Mouse (Mus musculus): ENCODE measurements at regions not wholly inside any gene's neighbourhood (a gene's known extent, or its start where the extent isn't known, plus 50 kb on each side); places are given as distances from the start of the nearest gene placed in this dataset.
A peak's percentile ranks its signal among the peaks of the same experiment; 100 is the strongest.
"Not testable (repeated sequence)": the region's sequence is repeated elsewhere in the genome, so short reads cannot be mapped to it uniquely, and the experiment has no call there.

GRCm38 (mm10) chr11:114485429-114485828, 182.9 kb upstream of the Rpl38 start:
- no peak for DNase-seq (ENCODE audit: low read depth in 1 of 2, low spot score in 2 of 2)

GRCm38 (mm10) chr11:114484668-114484953, 183.7 kb upstream of the Rpl38 start:
- no peak for DNase-seq (ENCODE audit: low read depth in 1 of 2, low spot score in 2 of 2)

- DNase-seq (ENCODE audit: low read depth in 1 of 2, low spot score in 2 of 2): no peak
Observed at GRCm38 (mm10) chr11:114483823-114484667, 184.3 kb upstream of the Rpl38 start.

- DNase-seq (ENCODE audit: low read depth in 1 of 2, low spot score in 2 of 2): not testable (repeated sequence)
Observed at GRCm38 (mm10) chr11:114483350-114483749, 185.0 kb upstream of the Rpl38 start.

- DNase-seq (ENCODE audit: low read depth in 1 of 2, low spot score in 2 of 2): no peak
Observed at GRCm38 (mm10) chr11:114482070-114482469, 186.3 kb upstream of the Rpl38 start.

GRCm38 (mm10) chr11:114481037-114481436, 187.3 kb upstream of the Rpl38 start:
- no peak for DNase-seq (ENCODE audit: low read depth in 1 of 2, low spot score in 2 of 2)

GRCm38 (mm10) chr11:114480119-114480540, 188.2 kb upstream of the Rpl38 start:
- DNase-seq (ENCODE audit: low read depth in 1 of 2, low spot score in 2 of 2): no peak

GRCm38 (mm10) chr11:114478736-114479135, 189.6 kb upstream of the Rpl38 start:
- no peak for DNase-seq (ENCODE audit: low read depth in 1 of 2, low spot score in 2 of 2)

- no peak for DNase-seq (ENCODE audit: low read depth in 1 of 2, low spot score in 2 of 2)
Observed at GRCm38 (mm10) chr11:114477365-114477764, 191.0 kb upstream of the Rpl38 start.

GRCm38 (mm10) chr11:114472501-114473260, 195.6 kb upstream of the Rpl38 start:
- DNase-seq (ENCODE audit: low read depth in 1 of 2, low spot score in 2 of 2): no peak

GRCm38 (mm10) chr11:114468394-114468793, 199.9 kb upstream of the Rpl38 start:
- DNase-seq (ENCODE audit: low read depth in 1 of 2, low spot score in 2 of 2): no peak

- DNase-seq (ENCODE audit: low read depth in 1 of 2, low spot score in 2 of 2): no peak
Observed at GRCm38 (mm10) chr11:114467803-114468202, 200.5 kb upstream of the Rpl38 start.

- DNase-seq (ENCODE audit: low read depth in 1 of 2, low spot score in 2 of 2): no peak
Observed at GRCm38 (mm10) chr11:114465486-114465885, 202.8 kb upstream of the Rpl38 start.

- DNase-seq (ENCODE audit: low read depth in 1 of 2, low spot score in 2 of 2): no peak
Observed at GRCm38 (mm10) chr11:114462755-114463374, 205.5 kb upstream of the Rpl38 start.

- no peak for DNase-seq (ENCODE audit: low read depth in 1 of 2, low spot score in 2 of 2)
Observed at GRCm38 (mm10) chr11:114454876-114455330, 213.4 kb upstream of the Rpl38 start.

GRCm38 (mm10) chr11:114448776-114449401, 219.4 kb upstream of the Rpl38 start:
- DNase-seq (ENCODE audit: low read depth in 1 of 2, low spot score in 2 of 2): no peak

GRCm38 (mm10) chr11:114447461-114447847, 220.9 kb upstream of the Rpl38 start:
- DNase-seq (ENCODE audit: low read depth in 1 of 2, low spot score in 2 of 2): no peak

GRCm38 (mm10) chr11:114446617-114447460, 221.5 kb upstream of the Rpl38 start:
- DNase-seq (ENCODE audit: low read depth in 1 of 2, low spot score in 2 of 2): peak in 1 of 2 experiments; percentile 3

GRCm38 (mm10) chr11:114446075-114446616, 222.2 kb upstream of the Rpl38 start:
- no peak for DNase-seq (ENCODE audit: low read depth in 1 of 2, low spot score in 2 of 2)

GRCm38 (mm10) chr11:114444211-114444610, 224.1 kb upstream of the Rpl38 start:
- DNase-seq (ENCODE audit: low read depth in 1 of 2, low spot score in 2 of 2): no peak
